Mouse (Mus musculus): ENCODE measurements around the gene Ptpre. TPM values are rescaled to one million over a fixed set of nuclear protein-coding genes. Genes with fewer than 3 reads are reported as not detected.
A peak's percentile ranks its signal among the peaks of the same experiment; 100 is the strongest.
"Not testable (repeated sequence)": the region's sequence is repeated elsewhere in the genome, so short reads cannot be mapped to it uniquely, and the experiment has no call there.

Gene Ptpre
- 3.0 and 3.5 TPM in 2 replicates for polyA plus RNA-seq (2015; fragmentation: Nextera tagmentation; extraction: Ambion mirVana)

GRCm38 (mm10) chr7:135537341-135537901, at the start of gene Ptpre:
TSS of gene Ptpre (plus strand) at chr7:135537481.
- Histone ChIP-seq H3K9me3 (no peaks in the 10 kb centered on the region), H3K4me2 (replicated peaks) (peak within 1 kb of the TSS; percentile 97), H3K4me1 (0 out of 2 replicates have a peak, but pooled peaks cover 10% of the 10 kb centered on the region), H3K27ac (no peak within 1 kb of the TSS), H3K27me3 (peaks cover 32% of the 10 kb centered on the region), H3K36me3 (no peaks in the 10 kb centered on the region), H3K9ac (peak within 1 kb of the TSS; percentile 75), H3K4me3 (peak within 1 kb of the TSS; percentile 69)
- ATAC-seq (ENCODE audit: low FRiP score, low read depth), result peak; percentile 94
- whole genome bisulfite sequencing, result 4% methylated on average over 28 of the region's 28 CpGs

GRCm38 (mm10) chr7:135488214-135488810, 49.0 kb upstream of the Ptpre start:
- Histone ChIP-seq H3K9ac (no peak overlapping the region), H3K27ac (no peak overlapping the region), H3K36me3 (no peaks in the 10 kb centered on the region), H3K4me2 (replicated peaks) (no peak overlapping the region), H3K27me3 (peaks cover 29% of the 10 kb centered on the region), H3K9me3 (no peaks in the 10 kb centered on the region), H3K4me3 (no peak overlapping the region), H3K4me1 (peaks cover 16% of the 10 kb centered on the region)
- ATAC-seq (ENCODE audit: low FRiP score, low read depth), result no peak
- WGBS, result 71% methylated on average over 6 of the region's 6 CpGs

- H3K36me3 ChIP-seq, result no peaks in the 10 kb centered on the region
- WGBS, result 75% methylated on average over 9 of the region's 9 CpGs
- H3K4me1 ChIP-seq, result peaks cover 15% of the 10 kb centered on the region
- H3K9ac ChIP-seq, result no peak overlapping the region
- H3K4me3 ChIP-seq, result no peak overlapping the region
- H3K27me3 ChIP-seq, result peaks cover 18% of the 10 kb centered on the region
- no peak for ATAC-seq (ENCODE audit: low FRiP score, low read depth)
- no peak overlapping the region for H3K27ac ChIP-seq
- H3K9me3 ChIP-seq, result no peaks in the 10 kb centered on the region
- H3K4me2 ChIP-seq (replicated peaks), result no peak overlapping the region
These were observed 47.4 kb upstream of the Ptpre start for GRCm38 (mm10) chr7:135489724-135490499.

GRCm38 (mm10) chr7:135490500-135490886, 46.8 kb upstream of the Ptpre start:
- Histone ChIP-seq H3K4me3 (no peak overlapping the region), H3K4me2 (replicated peaks) (no peak overlapping the region), H3K9me3 (no peaks in the 10 kb centered on the region), H3K27ac (no peak overlapping the region), H3K4me1 (peaks cover 10% of the 10 kb centered on the region; the same call in 1 of the 2 replicates), H3K9ac (no peak overlapping the region), H3K27me3 (peaks cover 15% of the 10 kb centered on the region), H3K36me3 (no peaks in the 10 kb centered on the region)
- ATAC-seq (ENCODE audit: low FRiP score, low read depth), result no peak
- WGBS, result 47% methylated on average over 8 of the region's 8 CpGs

- 43% methylated on average over 3 of the region's 3 CpGs for WGBS
- Histone ChIP-seq H3K27ac (no peak overlapping the region), H3K27me3 (no peaks in the 10 kb centered on the region)
These were observed 42.0 kb upstream of the Ptpre start for GRCm38 (mm10) chr7:135495303-135495702.

GRCm38 (mm10) chr7:135498565-135499186, 38.6 kb upstream of the Ptpre start:
- WGBS, result 81% methylated on average over 3 of the region's 3 CpGs
- no peaks in the 10 kb centered on the region for H3K4me1 ChIP-seq
- no peaks in the 10 kb centered on the region for H3K9me3 ChIP-seq
- H3K4me3 ChIP-seq, result no peak overlapping the region
- H3K4me2 ChIP-seq (replicated peaks), result no peak overlapping the region
- no peaks in the 10 kb centered on the region for H3K27me3 ChIP-seq
- H3K36me3 ChIP-seq, result no peaks in the 10 kb centered on the region
- ATAC-seq (ENCODE audit: low FRiP score, low read depth), result no peak
- no peak overlapping the region for H3K9ac ChIP-seq
- H3K27ac ChIP-seq, result no peak overlapping the region

More at GRCm38 (mm10) chr7:135495303-135495702, 42.0 kb upstream of the Ptpre start:
- ATAC-seq (ENCODE audit: low FRiP score, low read depth), result no peak
- H3K36me3 ChIP-seq, result no peaks in the 10 kb centered on the region
- H3K4me1 ChIP-seq, result no peaks in the 10 kb centered on the region
- H3K9ac ChIP-seq, result no peak overlapping the region
- H3K9me3 ChIP-seq, result no peaks in the 10 kb centered on the region
- no peak overlapping the region for H3K4me2 ChIP-seq (replicated peaks)
- no peak overlapping the region for H3K4me3 ChIP-seq

- H3K4me1 ChIP-seq, result no peaks in the 10 kb centered on the region
- ATAC-seq (ENCODE audit: low FRiP score, low read depth), result no peak
- no peak overlapping the region for H3K4me2 ChIP-seq (replicated peaks)
- no peak overlapping the region for H3K27ac ChIP-seq
- H3K27me3 ChIP-seq, result no peaks in the 10 kb centered on the region
- 57% methylated on average over 2 of the region's 2 CpGs for WGBS
- H3K9ac ChIP-seq, result no peak overlapping the region
- no peaks in the 10 kb centered on the region for H3K36me3 ChIP-seq
- H3K4me3 ChIP-seq, result no peak overlapping the region
- H3K9me3 ChIP-seq, result no peaks in the 10 kb centered on the region
These were observed 37.9 kb upstream of the Ptpre start for GRCm38 (mm10) chr7:135499403-135499802.

GRCm38 (mm10) chr7:135506506-135506905, 30.8 kb upstream of the Ptpre start:
- H3K27me3 ChIP-seq; H3K36me3 ChIP-seq; ATAC-seq (ENCODE audit: low FRiP score, low read depth); H3K4me3 ChIP-seq; H3K9ac ChIP-seq; H3K27ac ChIP-seq; H3K4me1 ChIP-seq; H3K4me2 ChIP-seq (replicated peaks); H3K9me3 ChIP-seq: not testable (repeated sequence)
- WGBS, result 87% methylated on average over 5 of the region's 5 CpGs

- Histone ChIP-seq H3K9me3 (0 out of 2 replicates have a peak, but pooled peaks cover 5% of the 10 kb centered on the region), H3K4me2 (replicated peaks) (no peak overlapping the region), H3K4me1 (no peaks in the 10 kb centered on the region), H3K9ac (no peak overlapping the region), H3K27me3 (no peaks in the 10 kb centered on the region), H3K4me3 (no peak overlapping the region), H3K27ac (no peak overlapping the region), H3K36me3 (no peaks in the 10 kb centered on the region)
- 86% methylated on average over 4 of the region's 4 CpGs for WGBS
- ATAC-seq (ENCODE audit: low FRiP score, low read depth), result no peak
These were observed 28.7 kb upstream of the Ptpre start for GRCm38 (mm10) chr7:135508602-135509001.

GRCm38 (mm10) chr7:135509272-135509671, 28.0 kb upstream of the Ptpre start:
- no peaks in the 10 kb centered on the region for H3K36me3 ChIP-seq
- 91% methylated on average over 3 of the region's 3 CpGs for WGBS
- no peaks in the 10 kb centered on the region for H3K27me3 ChIP-seq
- no peak overlapping the region for H3K4me3 ChIP-seq
- H3K9me3 ChIP-seq, result 0 out of 2 replicates have a peak, but pooled peaks cover 5% of the 10 kb centered on the region
- no peak overlapping the region for H3K27ac ChIP-seq
- H3K4me2 ChIP-seq (replicated peaks), result no peak overlapping the region
- no peaks in the 10 kb centered on the region for H3K4me1 ChIP-seq
- no peak for ATAC-seq (ENCODE audit: low FRiP score, low read depth)
- no peak overlapping the region for H3K9ac ChIP-seq

- Histone ChIP-seq H3K9me3 (0 out of 2 replicates have a peak, but pooled peaks cover 5% of the 10 kb centered on the region), H3K27ac (no peak overlapping the region), H3K4me2 (replicated peaks) (no peak overlapping the region), H3K36me3 (no peaks in the 10 kb centered on the region), H3K27me3 (no peaks in the 10 kb centered on the region), H3K9ac (no peak overlapping the region), H3K4me3 (no peak overlapping the region), H3K4me1 (no peaks in the 10 kb centered on the region)
- WGBS, result 82% methylated on average over 5 of the region's 5 CpGs
- ATAC-seq (ENCODE audit: low FRiP score, low read depth), result no peak
These were observed 26.9 kb upstream of the Ptpre start for GRCm38 (mm10) chr7:135510431-135510830.

GRCm38 (mm10) chr7:135511723-135512122, 25.6 kb upstream of the Ptpre start:
- no peak for ATAC-seq (ENCODE audit: low FRiP score, low read depth)
- no peak overlapping the region for H3K9ac ChIP-seq
- H3K27me3 ChIP-seq, result no peaks in the 10 kb centered on the region
- WGBS, result 85% methylated on average over 3 of the region's 3 CpGs
- no peaks in the 10 kb centered on the region for H3K36me3 ChIP-seq
- H3K4me2 ChIP-seq (replicated peaks), result no peak overlapping the region
- H3K27ac ChIP-seq, result no peak overlapping the region
- H3K4me3 ChIP-seq, result no peak overlapping the region
- H3K4me1 ChIP-seq, result no peaks in the 10 kb centered on the region
- 0 out of 2 replicates have a peak, but pooled peaks cover 1% of the 10 kb centered on the region for H3K9me3 ChIP-seq

Data from limb, embryonic 13.5 days (tissue).